Mouse (Mus musculus): ENCODE measurements around the gene Rnf141. TPM values are rescaled to one million over a fixed set of nuclear protein-coding genes. Genes with fewer than 3 reads are reported as not detected.

Rnf141 gene
- total RNA-seq, 2 experiments from 2014 or later, result 26.2 to 34.9 TPM

DNA sequence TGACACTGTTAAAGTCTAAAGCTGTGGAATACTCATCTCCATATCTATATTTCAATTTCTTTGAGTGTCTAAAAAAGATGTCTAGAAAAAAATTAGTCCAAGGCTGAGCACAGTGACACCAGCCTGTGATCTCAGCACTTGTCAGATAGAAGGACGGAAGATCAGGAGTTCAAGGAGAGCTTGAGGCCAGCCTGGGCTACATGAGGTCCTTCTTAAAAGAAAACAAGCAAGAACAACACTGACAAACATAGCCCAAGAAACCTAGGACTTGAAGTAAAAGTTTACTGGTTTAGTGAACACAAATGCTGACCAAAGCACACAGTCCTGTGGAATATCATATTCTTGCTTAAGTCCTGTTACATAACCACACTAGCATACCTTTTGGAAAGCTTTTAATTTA is 10.2 kb downstream of the Rnf141 start:
- no peak for ATAC-seq (replicated peaks; ENCODE audit: poor library complexity)

- peak; percentile 90 for ATAC-seq (replicated peaks; ENCODE audit: poor library complexity)
Observed at GRCm38 (mm10) chr7:110833024-110833423, 11.2 kb downstream of the Rnf141 start.

GRCm38 (mm10) chr7:110823995-110824953 is 20.0 kb downstream of the Rnf141 start:
- ATAC-seq (replicated peaks; ENCODE audit: poor library complexity), result peak; percentile 66

- ATAC-seq (replicated peaks; ENCODE audit: poor library complexity), result peak; percentile 72
Observed at GRCm38 (mm10) chr7:110823593-110823992, 20.7 kb downstream of the Rnf141 start.

- ATAC-seq (replicated peaks; ENCODE audit: poor library complexity), result no peak
Observed at GRCm38 (mm10) chr7:110823076-110823475, 21.2 kb downstream of the Rnf141 start.

GRCm38 (mm10) chr7:110822055-110822454 is 22.2 kb downstream of the Rnf141 start:
- no peak for ATAC-seq (replicated peaks; ENCODE audit: poor library complexity)

DNA sequence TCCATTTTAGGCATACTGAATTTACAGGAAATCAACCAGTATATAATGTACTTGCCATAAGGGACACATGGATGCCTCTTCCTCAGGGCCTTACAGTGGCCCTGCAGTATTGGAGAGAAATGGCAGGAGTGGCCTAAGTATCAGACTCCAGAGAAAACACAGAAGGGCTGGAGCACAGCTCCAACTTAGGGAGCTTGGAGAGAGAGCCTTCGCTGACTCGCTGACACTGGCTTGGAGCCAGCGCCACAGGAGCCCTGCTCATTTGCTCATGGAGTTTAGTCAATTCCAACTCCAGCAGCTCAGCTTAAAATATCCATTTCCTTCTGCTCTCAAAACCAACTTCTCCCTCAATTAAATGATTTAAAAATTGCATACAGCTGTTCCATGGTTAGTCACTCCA is 22.6 kb downstream of the Rnf141 start:
- ATAC-seq (replicated peaks; ENCODE audit: poor library complexity), result no peak

- ATAC-seq (replicated peaks; ENCODE audit: poor library complexity), result no peak
Observed at GRCm38 (mm10) chr7:110821068-110821467, 23.2 kb downstream of the Rnf141 start.

DNA sequence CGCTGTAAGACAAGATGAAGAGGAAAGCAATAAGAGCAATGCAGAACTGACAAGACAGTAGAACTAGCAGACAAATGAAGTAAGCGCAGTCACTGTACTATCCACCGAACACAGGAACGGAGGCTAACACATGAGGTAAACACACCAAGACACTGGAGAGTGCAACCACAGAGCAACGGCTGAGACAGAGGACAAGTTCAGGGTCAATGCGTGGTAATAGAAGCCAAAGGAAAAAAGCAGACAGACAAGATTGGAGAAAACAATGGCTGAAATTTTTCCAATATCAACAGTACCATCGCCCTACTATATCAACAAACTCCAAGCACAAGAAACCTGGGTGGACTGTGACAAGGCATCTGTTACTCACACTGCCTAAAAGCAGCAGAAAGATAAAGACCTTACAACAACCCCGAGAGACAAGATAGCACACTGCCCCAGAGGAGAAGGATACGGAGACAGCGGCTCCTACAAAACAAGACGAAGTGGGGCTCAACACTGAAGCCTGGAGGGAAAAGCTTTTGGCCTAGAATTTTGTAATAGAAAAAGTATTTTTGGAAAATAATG is 25.4 kb downstream of the Rnf141 start:
- peak; percentile 56 for ATAC-seq (replicated peaks; ENCODE audit: poor library complexity)

DNA sequence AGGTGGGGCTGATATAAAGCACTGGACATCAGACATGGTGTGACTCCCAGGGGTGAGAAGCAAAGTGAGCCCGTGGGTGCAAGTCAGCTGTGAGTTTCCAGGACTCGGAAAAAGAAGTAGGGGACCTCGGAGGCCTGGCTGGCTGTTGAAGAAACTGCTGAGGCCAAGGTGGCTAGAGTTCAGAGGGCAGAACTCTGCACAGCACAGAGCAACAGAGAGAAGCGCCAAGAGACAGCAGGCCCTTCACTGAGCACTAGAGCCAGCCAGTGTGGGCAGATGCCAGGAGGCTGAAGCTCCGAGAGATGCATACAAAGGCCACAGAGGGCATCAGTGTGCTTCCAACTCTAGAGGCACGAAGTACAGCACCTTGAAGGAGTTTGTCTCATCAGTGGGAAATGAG is 26.1 kb downstream of the Rnf141 start:
- ATAC-seq (replicated peaks; ENCODE audit: poor library complexity), result peak; percentile 36

DNA sequence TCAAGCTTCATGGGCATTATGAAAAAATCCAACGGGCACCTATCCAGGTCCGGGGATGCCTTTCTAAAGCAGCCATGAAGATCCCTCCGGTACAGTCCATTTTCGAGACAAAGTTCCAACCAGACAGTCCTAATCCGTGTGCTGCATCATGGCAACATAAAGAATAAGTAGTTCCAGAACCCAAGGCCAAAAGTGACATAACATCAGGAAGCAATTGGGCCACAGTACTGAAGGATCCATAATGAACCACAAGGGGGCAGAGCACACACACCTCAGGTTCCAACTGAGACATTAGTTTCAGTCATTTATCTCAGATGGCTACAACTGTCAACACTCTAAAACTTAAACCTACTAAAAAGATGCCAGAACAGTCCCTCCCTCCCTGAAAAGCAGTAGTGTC is 28.2 kb downstream of the Rnf141 start:
- ATAC-seq (replicated peaks; ENCODE audit: poor library complexity), result peak; percentile 80

DNA sequence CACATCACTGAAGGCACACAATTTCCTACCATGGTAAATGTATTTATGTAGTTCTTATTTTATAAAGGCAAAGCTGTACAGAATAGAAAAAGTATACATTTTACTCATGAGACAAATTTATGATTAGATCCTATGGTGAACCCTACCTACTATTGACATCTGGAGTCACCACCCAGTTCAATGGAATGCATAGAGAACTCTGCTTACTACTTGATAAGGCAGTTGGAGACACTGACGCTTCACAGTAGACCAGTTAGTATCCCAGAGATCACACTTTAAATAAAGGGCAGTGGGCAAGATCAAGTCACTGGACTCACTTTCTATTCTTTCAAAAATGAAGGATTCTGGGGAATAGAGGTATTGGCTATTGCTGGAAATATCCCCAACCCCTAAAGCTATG is 30.3 kb downstream of the Rnf141 start:
- no peak for ATAC-seq (replicated peaks; ENCODE audit: poor library complexity)

DNA sequence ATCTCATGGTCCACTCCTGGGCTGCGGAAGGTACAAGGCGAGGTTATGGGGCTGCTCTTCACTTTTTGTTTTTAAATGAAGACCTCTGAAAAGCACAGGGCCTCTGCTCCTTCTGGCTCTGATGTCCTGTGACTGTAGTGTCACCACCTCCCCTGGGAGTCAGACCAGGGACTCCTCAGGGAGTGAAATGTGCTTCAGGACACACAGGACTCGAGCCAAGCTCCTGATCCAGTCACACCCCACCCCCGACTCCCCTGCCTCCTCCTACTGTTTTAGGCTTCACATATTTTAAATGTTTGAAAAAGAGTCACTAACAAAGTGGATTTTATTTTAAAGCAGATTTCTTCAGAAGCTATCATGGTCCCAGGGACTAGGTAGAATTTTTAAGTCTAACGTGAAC is 32.7 kb downstream of the Rnf141 start:
- no peak for ATAC-seq (replicated peaks; ENCODE audit: poor library complexity)

DNA sequence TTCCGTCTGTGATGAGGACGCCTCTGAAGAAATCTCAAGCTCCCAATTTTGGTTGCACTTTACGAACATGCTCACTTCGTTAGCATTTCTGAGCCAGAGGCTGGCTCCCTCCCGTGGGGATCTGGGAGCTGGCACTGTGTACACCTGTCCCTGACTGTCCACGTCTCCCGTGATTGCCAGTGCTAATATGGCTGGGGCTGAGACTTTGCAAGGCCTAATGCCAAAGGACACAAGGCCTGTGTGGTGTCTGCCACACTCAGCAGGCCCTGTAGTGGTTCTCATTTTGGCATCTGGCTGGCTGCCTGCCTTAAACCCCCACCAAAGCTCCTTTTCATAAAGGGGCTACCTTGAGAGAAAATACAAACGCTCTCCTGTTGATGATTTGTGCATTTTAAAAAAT is 33.3 kb downstream of the Rnf141 start:
- ATAC-seq (replicated peaks; ENCODE audit: poor library complexity), result no peak

- no peak for ATAC-seq (replicated peaks; ENCODE audit: poor library complexity)
Observed at GRCm38 (mm10) chr7:110809585-110810557, 34.4 kb downstream of the Rnf141 start.

DNA sequence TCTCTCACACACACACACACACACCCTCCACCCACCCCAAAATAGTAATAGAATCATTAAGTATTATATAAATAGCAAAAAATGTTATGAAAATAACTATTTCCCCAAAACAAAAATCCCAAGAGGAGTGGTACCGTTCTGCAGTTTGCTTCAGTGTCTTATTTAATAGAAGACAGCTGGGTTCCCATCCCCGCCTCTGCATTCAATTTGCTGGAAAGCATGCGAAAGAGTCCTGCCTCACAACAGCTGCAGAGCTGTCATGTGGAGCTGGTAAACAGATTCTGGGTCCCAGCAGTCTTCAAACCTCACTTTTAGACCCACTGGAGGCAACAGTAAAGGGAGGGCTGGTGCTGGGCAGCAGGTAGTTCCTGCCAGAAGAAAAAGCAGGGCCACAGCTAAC is 35.3 kb downstream of the Rnf141 start:
- ATAC-seq (replicated peaks; ENCODE audit: poor library complexity), result no peak

- ATAC-seq (replicated peaks; ENCODE audit: poor library complexity), result no peak
Observed at GRCm38 (mm10) chr7:110807460-110808030, 36.7 kb downstream of the Rnf141 start.

GRCm38 (mm10) chr7:110804266-110804665 is 40.0 kb downstream of the Rnf141 start:
- ATAC-seq (replicated peaks; ENCODE audit: poor library complexity), result peak; percentile 34

GRCm38 (mm10) chr7:110803131-110803530 is 41.1 kb downstream of the Rnf141 start:
- no peak for ATAC-seq (replicated peaks; ENCODE audit: poor library complexity)

DNA sequence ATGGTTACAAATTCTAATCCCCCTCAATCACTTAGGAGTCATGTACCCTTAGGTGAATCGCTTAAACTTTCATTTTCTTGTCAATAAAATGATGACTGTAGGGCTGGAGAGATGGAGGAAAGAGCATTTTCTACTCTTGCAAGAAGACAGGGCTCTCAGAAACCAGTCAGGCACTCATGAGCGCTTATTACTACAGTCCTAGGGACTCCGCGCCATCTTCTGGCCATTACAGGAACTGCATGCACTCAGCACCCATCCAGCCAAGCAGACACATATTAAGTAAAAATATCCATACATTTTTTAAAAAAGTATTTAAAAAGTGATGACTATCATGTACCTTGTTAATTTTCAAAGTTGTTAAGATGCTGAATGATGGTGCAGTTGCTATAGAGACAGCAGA is 43.2 kb downstream of the Rnf141 start:
- ATAC-seq (replicated peaks; ENCODE audit: poor library complexity), result peak; percentile 66

All from megakaryocyte progenitor cell, adult 5-6 weeks (primary cell).